Mouse (Mus musculus): ENCODE data around the gene Olfr796. TPM values are rescaled to one million over a fixed set of nuclear protein-coding genes. Genes with fewer than 3 reads are reported as not detected.

The Olfr796 gene
- polyA plus RNA-seq (2012; rRNA removed) = not detected in 2 replicates

GRCm38 (mm10) chr10:129612470-129612869, at the start of gene Olfr796:
Gene Olfr796, minus strand, starts transcription at chr10:129612570.

GRCm38 (mm10) chr10:129657394-129657793, 45.0 kb upstream of the Olfr796 start, which contains the start of gene Olfr800:
Gene Olfr800, plus strand, starts transcription at chr10:129657694.

GRCm38 (mm10) chr10:129637184-129637583, 24.8 kb upstream of the Olfr796 start, which contains the start of gene Olfr799:
Gene Olfr799, plus strand, starts transcription at chr10:129637484.

GRCm38 (mm10) chr10:129627834-129628233, 15.5 kb upstream of the Olfr796 start, which contains the start of gene Olfr798:
Gene Olfr798, minus strand, starts transcription at chr10:129627934.

GRCm38 (mm10) chr10:129567355-129567754, 45.0 kb downstream of the Olfr796 start, which contains the start of gene Olfr794:
Gene Olfr794, plus strand, starts transcription at chr10:129567655.

Other genes with a start within 250 kb of the Olfr796 start
- gene Olfr784, start 228.5 kb downstream of the Olfr796 start, polyA plus RNA-seq (2012; rRNA removed) = 0.06 TPM in 2 replicates
- gene Olfr785, start 207.1 kb downstream of the Olfr796 start, polyA plus RNA-seq (2012; rRNA removed) = not detected in 2 replicates
- gene Olfr786, start 185.3 kb downstream of the Olfr796 start, polyA plus RNA-seq (2012; rRNA removed) = not detected in 2 replicates
- gene Olfr787, start 150.7 kb downstream of the Olfr796 start, polyA plus RNA-seq (2012; rRNA removed) = 0.01 TPM in 1 of 2 replicates, not detected in the other
- gene Olfr788, start 141.6 kb downstream of the Olfr796 start, polyA plus RNA-seq (2012; rRNA removed) = not detected in 2 replicates
- not detected in 2 replicates for gene Olfr789, start 127.8 kb downstream of the Olfr796 start, polyA plus RNA-seq (2012; rRNA removed)
- not detected in 2 replicates for gene Olfr790, start 114.1 kb downstream of the Olfr796 start, polyA plus RNA-seq (2012; rRNA removed)
- gene Olfr791, start 90.8 kb downstream of the Olfr796 start, polyA plus RNA-seq (2012; rRNA removed) = not detected in 2 replicates
- not detected in 2 replicates for gene Olfr792, start 73.4 kb downstream of the Olfr796 start, polyA plus RNA-seq (2012; rRNA removed)
- not detected in 2 replicates for gene Olfr794, start 44.9 kb downstream of the Olfr796 start, polyA plus RNA-seq (2012; rRNA removed)
- not detected in 2 replicates for gene Olfr798, start 15.4 kb upstream of the Olfr796 start, polyA plus RNA-seq (2012; rRNA removed)
- gene Olfr799, start 24.9 kb upstream of the Olfr796 start, polyA plus RNA-seq (2012; rRNA removed) = not detected in 2 replicates
- gene Olfr800, start 45.1 kb upstream of the Olfr796 start, polyA plus RNA-seq (2012; rRNA removed) = not detected in 2 replicates
- gene Olfr801, start 61.3 kb upstream of the Olfr796 start, polyA plus RNA-seq (2012; rRNA removed) = not detected in 2 replicates
- not detected in 2 replicates for gene Olfr802, start 75.6 kb upstream of the Olfr796 start, polyA plus RNA-seq (2012; rRNA removed)
- not detected in 2 replicates for gene Olfr803, start 81.7 kb upstream of the Olfr796 start, polyA plus RNA-seq (2012; rRNA removed)
- gene Olfr804, start 90.6 kb upstream of the Olfr796 start, polyA plus RNA-seq (2012; rRNA removed) = not detected in 2 replicates
- not detected in 2 replicates for gene Olfr805, start 116.8 kb upstream of the Olfr796 start, polyA plus RNA-seq (2012; rRNA removed)
- not detected in 2 replicates for gene Olfr806, start 129.4 kb upstream of the Olfr796 start, polyA plus RNA-seq (2012; rRNA removed)
- not detected in 2 replicates for gene Olfr807, start 145.2 kb upstream of the Olfr796 start, polyA plus RNA-seq (2012; rRNA removed)
- not detected in 2 replicates for gene Olfr808, start 152.9 kb upstream of the Olfr796 start, polyA plus RNA-seq (2012; rRNA removed)
- gene Olfr809, start 162.1 kb upstream of the Olfr796 start, polyA plus RNA-seq (2012; rRNA removed) = not detected in 2 replicates
- not detected in 2 replicates for gene Olfr810, start 182.3 kb upstream of the Olfr796 start, polyA plus RNA-seq (2012; rRNA removed)
- gene Olfr811, start 191.8 kb upstream of the Olfr796 start, polyA plus RNA-seq (2012; rRNA removed) = not detected in 2 replicates
- not detected in 2 replicates for gene Olfr812, start 233.5 kb upstream of the Olfr796 start, polyA plus RNA-seq (2012; rRNA removed)
- not detected in 2 replicates for gene Olfr813, start 242.8 kb upstream of the Olfr796 start, polyA plus RNA-seq (2012; rRNA removed)

Measured in central nervous system, embryonic 14 days (tissue).